Mouse (Mus musculus): ENCODE measurements around the gene Prpf8. TPM values are rescaled to one million over a fixed set of nuclear protein-coding genes. Genes with fewer than 3 reads are reported as not detected.

Prpf8 gene
- 93.4 TPM for polyA plus RNA-seq (2017; shearing (Covaris generic))

DNA sequence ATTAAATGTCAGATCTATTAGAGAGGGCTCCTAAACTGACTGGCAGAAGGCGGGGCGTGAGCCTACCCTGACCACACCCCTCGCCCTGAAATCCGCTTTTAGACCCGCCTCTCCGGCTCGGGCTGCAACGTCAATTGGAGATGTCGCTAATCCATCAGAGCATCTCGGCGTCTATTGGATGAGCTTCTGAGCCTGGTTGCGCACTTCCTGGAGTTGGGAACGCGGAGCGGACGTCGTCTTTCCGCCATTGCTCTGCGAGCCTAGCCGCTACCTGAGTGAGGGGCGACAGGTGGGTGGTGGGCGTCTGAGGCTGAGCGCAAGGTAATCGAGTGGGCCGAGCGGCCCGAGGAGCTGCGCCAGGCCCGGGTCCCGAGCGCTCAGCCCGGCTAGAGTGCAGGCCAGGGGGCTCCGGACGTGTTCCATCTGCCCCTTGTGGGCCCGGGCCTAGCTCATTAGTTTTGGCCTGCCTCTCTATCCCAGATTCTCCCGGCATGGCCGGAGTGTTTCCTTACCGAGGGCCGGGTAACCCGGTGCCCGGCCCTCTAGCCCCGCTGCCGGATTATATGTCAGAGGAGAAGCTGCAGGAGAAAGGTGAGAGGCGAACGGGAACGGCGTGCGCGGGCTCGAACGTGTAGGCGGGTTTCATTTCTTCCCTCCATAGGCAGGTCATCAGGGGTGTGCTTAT lies at the start of gene Prpf8:
Gene Prpf8 (plus strand): TSS at position 216 of the 685 bp plus-strand sequence.

DNA sequence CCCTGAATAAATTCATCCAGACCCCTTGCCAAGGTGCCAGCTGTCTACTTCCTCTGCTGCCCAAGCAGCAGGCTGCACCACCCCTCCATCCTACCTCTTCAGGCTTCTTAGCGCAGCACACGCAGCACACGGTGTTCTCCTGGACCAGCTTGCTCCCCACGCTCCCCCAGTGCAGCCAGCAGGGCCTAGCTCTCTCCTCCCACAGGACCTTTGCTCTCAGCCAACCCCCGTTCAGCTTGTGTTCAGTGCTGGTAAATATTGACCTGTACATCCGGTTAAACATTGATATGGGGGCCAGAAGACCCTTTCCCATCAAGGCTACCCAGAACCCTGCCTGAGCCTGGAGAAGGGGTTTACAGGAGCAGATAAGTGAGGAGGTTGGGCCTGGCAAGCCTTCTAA lies 47.3 kb upstream of the Prpf8 start, which contains the start of gene Serpinf2:
Gene Serpinf2 (minus strand): TSS at position 229 of the 400 bp plus-strand sequence.

DNA sequence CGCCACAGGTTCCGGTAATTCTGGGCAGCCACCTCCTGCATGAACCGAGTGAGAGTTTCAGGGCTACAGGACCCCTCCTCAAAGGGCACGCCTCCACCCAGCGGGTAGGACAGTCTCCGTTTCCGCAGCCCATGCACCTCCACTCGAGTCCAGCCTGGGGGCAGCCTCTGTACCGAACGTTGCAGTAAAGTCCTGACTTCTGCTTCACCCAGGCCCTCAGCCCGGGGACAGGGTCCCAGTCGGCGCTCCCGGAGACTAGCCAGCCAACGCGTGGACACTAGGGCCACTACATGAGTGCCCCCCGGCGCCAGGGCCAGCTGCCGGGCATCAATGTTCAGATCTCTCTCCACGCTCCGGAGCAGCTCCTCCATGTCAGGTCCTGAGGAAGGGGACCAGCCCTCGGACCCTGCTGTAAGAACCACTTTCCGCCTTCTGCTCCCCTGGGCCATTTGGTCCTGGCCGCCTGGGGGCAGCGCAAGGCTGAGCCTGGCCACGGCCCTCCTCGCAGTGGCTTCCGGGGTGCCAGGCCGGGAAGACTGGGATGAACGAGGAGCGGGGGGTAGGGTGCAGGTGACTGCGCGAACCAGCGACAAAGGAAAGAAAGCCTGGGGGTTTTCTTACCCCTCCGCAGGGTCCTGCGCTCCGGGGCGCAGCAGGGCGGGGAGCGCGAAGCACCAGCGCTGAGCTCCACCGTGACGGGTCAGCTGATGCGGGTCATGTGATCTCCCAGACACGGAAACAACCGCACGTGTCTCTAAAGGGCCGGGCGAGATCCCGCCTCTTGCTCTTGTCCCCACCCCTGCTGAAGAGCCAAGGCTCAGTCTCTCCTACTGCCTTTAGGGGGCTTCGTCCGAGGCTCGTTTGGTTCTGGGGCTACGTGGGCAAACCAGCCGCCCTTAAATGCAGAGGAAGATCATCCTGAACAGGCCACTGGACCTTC lies 32.4 kb upstream of the Prpf8 start, which contains the start of gene Wdr81:
Gene Wdr81 (minus strand): TSS at position 727 of the 940 bp plus-strand sequence.

GRCm38 (mm10) chr11:75460844-75461742 lies 25.5 kb upstream of the Prpf8 start, which contains the start of gene Tlcd2:
TSS of gene Tlcd2 (plus strand) at chr11:75461715.

DNA sequence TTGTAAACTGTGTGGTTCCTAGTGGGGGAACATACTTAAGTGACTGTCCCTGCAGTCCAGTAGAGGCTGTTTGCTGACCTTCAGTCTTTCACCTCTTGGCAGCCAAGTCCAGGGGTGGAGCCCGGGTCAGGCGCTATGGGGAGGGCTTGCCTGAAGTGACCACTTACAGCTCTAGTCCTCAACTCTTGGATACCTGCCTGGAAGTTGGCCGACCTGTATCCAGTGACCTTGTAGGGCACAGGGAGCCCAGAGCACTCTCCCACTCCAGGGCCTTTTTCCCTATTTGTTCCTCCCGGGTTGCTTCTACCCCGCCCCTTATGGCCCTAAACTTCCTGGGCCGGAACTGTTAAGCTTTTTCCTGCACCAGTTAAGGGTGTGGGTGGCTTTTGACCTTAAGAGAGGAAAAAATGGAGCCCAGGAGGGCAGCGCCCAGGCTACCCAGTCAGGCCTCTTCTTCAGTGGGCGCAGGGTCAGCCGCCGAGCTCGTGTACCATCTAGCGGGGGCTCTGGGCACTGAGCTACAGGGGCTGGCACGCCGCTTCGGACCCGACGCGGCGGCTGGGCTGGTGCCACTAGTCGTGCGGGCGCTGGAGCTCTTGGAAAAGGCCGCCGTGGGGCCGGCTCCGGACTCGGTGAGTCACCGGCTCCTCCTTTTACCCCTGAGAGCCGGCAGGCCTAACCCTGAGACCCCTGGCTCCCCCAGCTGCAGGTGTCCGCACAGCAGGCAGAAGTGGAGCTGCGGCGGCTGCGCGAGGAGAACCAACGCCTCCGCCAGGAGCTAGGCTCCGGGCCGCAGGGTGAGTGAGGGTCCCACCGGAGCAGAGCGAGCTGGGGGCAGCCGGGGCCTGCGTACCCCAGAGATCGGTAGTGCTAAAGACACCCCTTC lies 23.4 kb downstream of the Prpf8 start, which contains the start of gene Rilp:
Gene Rilp (plus strand): TSS at position 354 of the 886 bp plus-strand sequence.

GRCm38 (mm10) chr11:75513336-75513735 lies 26.7 kb downstream of the Prpf8 start, which contains the start of gene Scarf1:
TSS of gene Scarf1 (plus strand) at chr11:75513540.

GRCm38 (mm10) chr11:75531469-75532242 lies 45.0 kb downstream of the Prpf8 start, which contains the start of gene Slc43a2:
TSS of gene Slc43a2 (plus strand) at chr11:75531694.

Other genes with a start within 250 kb of the Prpf8 start
- gene Rpa1, start 138.5 kb upstream of the Prpf8 start, polyA plus RNA-seq (2017; shearing (Covaris generic)), result 162 TPM
- 23.8 TPM for gene Smyd4, start 138.4 kb upstream of the Prpf8 start, polyA plus RNA-seq (2017; shearing (Covaris generic))
- gene Serpinf1, start 64.1 kb upstream of the Prpf8 start, polyA plus RNA-seq (2017; shearing (Covaris generic)), result 6.0 TPM
- gene Serpinf2, start 47.2 kb upstream of the Prpf8 start, polyA plus RNA-seq (2017; shearing (Covaris generic)), result not detected
- 18.7 TPM for gene Wdr81, start 32.1 kb upstream of the Prpf8 start, polyA plus RNA-seq (2017; shearing (Covaris generic))
- gene Tlcd2, start 25.1 kb upstream of the Prpf8 start, polyA plus RNA-seq (2017; shearing (Covaris generic)), result 7.8 TPM
- 0.23 TPM for gene Rilp, start 23.3 kb downstream of the Prpf8 start, polyA plus RNA-seq (2017; shearing (Covaris generic))
- 1.4 TPM for gene Scarf1, start 26.7 kb downstream of the Prpf8 start, polyA plus RNA-seq (2017; shearing (Covaris generic))
- 70.4 TPM for gene Slc43a2, start 44.9 kb downstream of the Prpf8 start, polyA plus RNA-seq (2017; shearing (Covaris generic))
- 66.8 TPM for gene Pitpna, start 101.3 kb downstream of the Prpf8 start, polyA plus RNA-seq (2017; shearing (Covaris generic))
- gene Inpp5k, start 144.2 kb downstream of the Prpf8 start, polyA plus RNA-seq (2017; shearing (Covaris generic)), result 165 TPM
- 49.6 TPM for gene Myo1c, start 163.7 kb downstream of the Prpf8 start, polyA plus RNA-seq (2017; shearing (Covaris generic))
- 12.7 TPM for gene Crk, start 192.4 kb downstream of the Prpf8 start, polyA plus RNA-seq (2017; shearing (Covaris generic))
- 230 TPM for gene Ywhae, start 246.1 kb downstream of the Prpf8 start, polyA plus RNA-seq (2017; shearing (Covaris generic))

All from inflammation-experienced regulatory T-cells, adult 16 weeks (primary cell).